8 mouse cellular contexts compared by ENCODE assay signal in the genomic region with DNA sequence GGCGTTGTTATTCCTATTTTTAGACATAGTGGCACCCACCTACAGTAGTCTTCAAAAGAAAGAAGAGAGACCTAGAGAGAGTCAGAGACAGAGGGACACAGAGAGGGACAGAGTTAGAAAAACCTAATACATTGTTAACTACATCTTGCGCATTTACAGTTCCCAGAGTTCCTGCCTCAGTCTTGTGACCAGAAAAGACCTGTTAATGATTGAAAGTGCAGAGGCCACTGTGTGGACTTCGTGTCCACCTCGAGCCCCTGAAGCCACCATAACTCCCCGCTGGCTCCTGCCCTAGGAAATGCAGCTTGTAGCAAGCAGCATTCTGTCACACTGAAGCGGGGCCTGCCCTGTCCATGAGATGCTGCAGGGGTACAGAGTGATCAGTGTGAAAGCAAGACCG. TPM values are rescaled to one million over a fixed set of nuclear protein-coding genes. Genes with fewer than 3 reads are reported as not detected.
A peak's percentile ranks its signal among the peaks of the same experiment; 100 is the strongest.
DNase-seq lines count a peak whose midpoint lies in the region; ATAC-seq and TF ChIP-seq lines count a peak whose summit lies in the region.

No protein-coding gene starts in this region.

- TF ChIP-seq POLR2A in heart, adult 2 months (IDR thresholded peaks at IDR 0.05; ENCODE audit: insufficient read depth, low read depth, low read length), result no peak
- TF ChIP-seq POLR2A in MEL (IDR thresholded peaks at IDR 0.05; ENCODE audit: control insufficient read depth in 1 of 2, insufficient read depth in 1 of 2, low read depth in 1 of 2, low read length in 2 of 2, poor library complexity in 1 of 2), result no peak

- no peaks in the 10 kb centered on the region for H3K36me3 ChIP-seq in heart, adult 2 months (ENCODE audit: control insufficient read depth, insufficient read depth, low read length)
- H3K36me3 ChIP-seq in MEL (ENCODE audit: control insufficient read depth in 1 of 2, insufficient read depth in 2 of 2, low read length in 2 of 2), result peaks cover 0 to 15% of the 10 kb centered on the region in 2 experiments; a peak in 2 of 4 replicates
- H3K36me3 ChIP-seq in hindbrain, embryonic 10.5 days, result peaks cover 18% of the 10 kb centered on the region
- H3K36me3 ChIP-seq in limb, embryonic 13.5 days, result peaks cover 19% of the 10 kb centered on the region
- H3K36me3 ChIP-seq in stomach, embryonic 14.5 days (ENCODE audit: control insufficient read depth, insufficient read depth, low read length), result peaks cover 7% of the 10 kb centered on the region

- no peak for TF ChIP-seq CTCF in heart, adult 2 months (IDR thresholded peaks at IDR 0.05)
- TF ChIP-seq CTCF in MEL (IDR thresholded peaks at IDR 0.05 in 2 of 3, conservative IDR thresholded peaks at IDR 0.05 in 1 of 3; ENCODE audit: control insufficient read depth in 1 of 3, insufficient read depth in 1 of 3, low read depth in 2 of 3, low read length in 3 of 3, poor library complexity in 1 of 3, severe bottlenecking in 1 of 3), result no peak

- peak overlapping the region; percentile 91 for H3K27ac ChIP-seq in heart, adult 2 months
- peak overlapping the region; percentile 63 for H3K27ac ChIP-seq in MEL (ENCODE audit: control insufficient read depth, low read depth, low read length)
- H3K27ac ChIP-seq in hindbrain, embryonic 10.5 days, result peak overlapping the region; percentile 98
- H3K27ac ChIP-seq in limb, embryonic 13.5 days, result peak overlapping the region; percentile 96; the same call in 1 of the 2 replicates
- H3K27ac ChIP-seq in stomach, embryonic 14.5 days (ENCODE audit: low read length), result peak overlapping the region; percentile 97

- TF ChIP-seq EP300 in heart, adult 2 months (IDR thresholded peaks at IDR 0.05; ENCODE audit: insufficient read depth, low read depth, low read length), result no peak
- TF ChIP-seq EP300 in MEL (IDR thresholded peaks at IDR 0.05; ENCODE audit: low read depth in 1 of 2, low read length in 2 of 2), result no peak

- TF ChIP-seq RAD21 in MEL (IDR thresholded peaks at IDR 0.05; ENCODE audit: low read depth, low read length), result no peak

- no peak for ATAC-seq in limb, embryonic 13.5 days (ENCODE audit: low FRiP score, low read depth)
- no peak for ATAC-seq in stomach, embryonic 14.5 days (ENCODE audit: insufficient number of reproducible peaks, insufficient read depth, low FRiP score, low read depth)
- ATAC-seq in granulocyte monocyte progenitor cell, adult 5-6 weeks (replicated peaks; ENCODE audit: poor library complexity, severe bottlenecking), result no peak

- intact Hi-C loops in heart, adult 2 months (cut with DNase I), result loop anchor here (2.0 kb wide), 1 partner anchor 495 kb away; a partner anchor contains a TSS

- DNase-seq in heart, adult 2 months, result no peak
- no peak for DNase-seq in heart, adult 18-20 months
- DNase-seq in MEL (ENCODE audit: low read depth, low spot score), result peak; percentile 32
- peak; percentile 10 for DNase-seq in hindbrain, embryonic 10.5 days (ENCODE audit: low spot score)
- no peak for DNase-seq in ovary, adult 18-20 months (ENCODE audit: low spot score)

- H3K4me3 ChIP-seq in heart, adult 2 months, result peak overlapping the region; percentile 97
- peak overlapping the region; percentile 82 to 91 for H3K4me3 ChIP-seq in MEL (ENCODE audit: control insufficient read depth in 1 of 2, insufficient read depth in 1 of 2, low read depth in 2 of 2, low read length in 2 of 2)
- H3K4me3 ChIP-seq in hindbrain, embryonic 10.5 days, result peak overlapping the region; percentile 94
- peak overlapping the region; percentile 84 for H3K4me3 ChIP-seq in limb, embryonic 13.5 days
- H3K4me3 ChIP-seq in stomach, embryonic 14.5 days (ENCODE audit: low read depth, low read length), result peak overlapping the region; percentile 87

- H3K9ac ChIP-seq in heart, adult 2 months (ENCODE audit: low read depth, low read length), result peak overlapping the region; percentile 57
- peak overlapping the region; percentile 89 for H3K9ac ChIP-seq in MEL (ENCODE audit: control insufficient read depth, low read depth, low read length, poor library complexity, severe bottlenecking)
- H3K9ac ChIP-seq in limb, embryonic 13.5 days, result peak overlapping the region; percentile 88
- H3K9ac ChIP-seq in stomach, embryonic 14.5 days (replicated peaks; ENCODE audit: low read depth, low read length), result peak overlapping the region; percentile 39; the same call in 1 of the 2 replicates

- peak overlapping the region; percentile 73 for H3K4me2 ChIP-seq in limb, embryonic 13.5 days (replicated peaks)
- H3K4me2 ChIP-seq in stomach, embryonic 14.5 days (replicated peaks; ENCODE audit: low read depth, low read length), result peak overlapping the region; percentile 68

- WGBS in heart, adult 2 months, result 47% methylated on average over 7 of the region's 7 CpGs
- WGBS in hindbrain, embryonic 10.5 days, result 38% methylated on average over 7 of the region's 7 CpGs
- 36% methylated on average over 7 of the region's 7 CpGs for WGBS in limb, embryonic 13.5 days
- WGBS in stomach, embryonic 14.5 days, result 36% methylated on average over 7 of the region's 7 CpGs

- H3K4me1 ChIP-seq in heart, adult 2 months (ENCODE audit: control insufficient read depth, insufficient read depth, low read length), result peaks cover 1% of the 10 kb centered on the region; the same call in 1 of the 2 replicates
- H3K4me1 ChIP-seq in MEL (ENCODE audit: control insufficient read depth in 1 of 2, insufficient read depth in 2 of 2, low read length in 2 of 2), result peaks cover 0 to 6% of the 10 kb centered on the region in 2 experiments; a peak in 3 of 4 replicates
- peaks cover 11% of the 10 kb centered on the region for H3K4me1 ChIP-seq in hindbrain, embryonic 10.5 days (replicated peaks)
- peaks cover 11% of the 10 kb centered on the region for H3K4me1 ChIP-seq in limb, embryonic 13.5 days
- H3K4me1 ChIP-seq in stomach, embryonic 14.5 days (ENCODE audit: control insufficient read depth, insufficient read depth, low read length), result 0 out of 2 replicates have a peak, but pooled peaks cover 3% of the 10 kb centered on the region

- no peaks in the 10 kb centered on the region for H3K79me2 ChIP-seq in heart, adult 2 months (replicated peaks; ENCODE audit: control insufficient read depth, insufficient read depth, low read length)
- H3K79me2 ChIP-seq in MEL (ENCODE audit: control insufficient read depth, insufficient read depth, low read length, poor library complexity), result peaks cover 7% of the 10 kb centered on the region

- H3K9me3 ChIP-seq in MEL (replicated peaks; ENCODE audit: insufficient read depth, low read length), result no peaks in the 10 kb centered on the region
- no peaks in the 10 kb centered on the region for H3K9me3 ChIP-seq in hindbrain, embryonic 10.5 days
- H3K9me3 ChIP-seq in limb, embryonic 13.5 days, result no peaks in the 10 kb centered on the region
- no peaks in the 10 kb centered on the region for H3K9me3 ChIP-seq in stomach, embryonic 14.5 days (ENCODE audit: control insufficient read depth, low read depth, low read length)

- no peaks in the 10 kb centered on the region for H3K27me3 ChIP-seq in heart, adult 2 months (ENCODE audit: control insufficient read depth, insufficient read depth, low read length)
- H3K27me3 ChIP-seq in MEL (ENCODE audit: control insufficient read depth in 1 of 2, insufficient read depth in 2 of 2, low read length in 2 of 2), result no peaks in the 10 kb centered on the region
- H3K27me3 ChIP-seq in hindbrain, embryonic 10.5 days (ENCODE audit: insufficient read depth, poor library complexity, severe bottlenecking), result no peaks in the 10 kb centered on the region
- H3K27me3 ChIP-seq in limb, embryonic 13.5 days, result no peaks in the 10 kb centered on the region
- no peaks in the 10 kb centered on the region for H3K27me3 ChIP-seq in stomach, embryonic 14.5 days (ENCODE audit: control insufficient read depth, insufficient read depth, low read length)

TF ChIP-seq in MEL, 35 proteins besides CTCF, POLR2A, EP300 and RAD21 (continues in another document):
- TF ChIP-seq MXI1 (IDR thresholded peaks at IDR 0.05; ENCODE audit: low read depth, low read length), result no peak
- TF ChIP-seq MYC (IDR thresholded peaks at IDR 0.05; ENCODE audit: low read depth, low read length), result no peak
- no peak for TF ChIP-seq MAX (IDR thresholded peaks at IDR 0.05; ENCODE audit: low read length)
- TF ChIP-seq USF1 (IDR thresholded peaks at IDR 0.05; ENCODE audit: low read depth, low read length), result no peak
- no peak for TF ChIP-seq RCOR1 (IDR thresholded peaks at IDR 0.05; ENCODE audit: low read depth, low read length)
- TF ChIP-seq GATA1 (IDR thresholded peaks at IDR 0.05; ENCODE audit: low read depth, low read length), result no peak
- no peak for TF ChIP-seq E2F4 (IDR thresholded peaks at IDR 0.05; ENCODE audit: borderline replicate concordance, low read depth, low read length)
- no peak for TF ChIP-seq TAL1 (IDR thresholded peaks at IDR 0.05; ENCODE audit: low read length)
- no peak for TF ChIP-seq UBTF (IDR thresholded peaks at IDR 0.05; ENCODE audit: borderline replicate concordance, insufficient read depth, low read depth, low read length)

RNA-seq across cellular contexts. Expression of a gene that starts 0.7 kb away (rescaled TPM):
- total RNA-seq in heart, adult 2 months (2021), result 1 to 10 TPM; 5.6 to 6.8 TPM
- 6.5 and 8.2 TPM in 2 replicates for polyA plus RNA-seq in heart, adult 2 months (2012; rRNA removed)
- total RNA-seq in heart, adult 18-20 months (2021), result 1 to 10 TPM; 3.5 to 3.7 TPM
- 12.1 and 13.2 TPM in 2 replicates for total RNA-seq in MEL (2012; rRNA removed)
- polyA plus RNA-seq in MEL (2012; ENCODE audit: insufficient read depth in 1 of 2, insufficient read length in 2 of 2, low read depth in 1 of 2, low replicate concordance in 2 of 2, missing spikeins in 1 of 2), result 1 to 10 TPM in 1 of 2 experiments, not detected in 1; 6.7 TPM
- 19.2 and 20.2 TPM in 2 replicates for polyA plus RNA-seq in hindbrain, embryonic 10.5 days (2016; fragmentation: Nextera tagmentation; extraction: Ambion mirVana)
- polyA plus RNA-seq in limb, embryonic 13.5 days (2015; fragmentation: Nextera tagmentation; extraction: Ambion mirVana), result 15.9 and 21.8 TPM in 2 replicates
- 15.3 and 16.0 TPM in 2 replicates for polyA plus RNA-seq in stomach, embryonic 14.5 days (2014; fragmentation: Nextera tagmentation; extraction: Ambion mirVana)
- total RNA-seq in granulocyte monocyte progenitor cell, adult 5-6 weeks (2014; fragmentation: Nextera tagmentation), result 2.3 and 7.3 TPM in 2 replicates
- 4.0 and 4.5 TPM in 2 replicates for total RNA-seq in granulocyte monocyte progenitor cell, adult 5-6 weeks (2017)

RNA-seq across cellular contexts. Expression of a gene that starts 1.1 kb away (rescaled TPM):
- 10 to 100 TPM; 16.8 to 19.5 TPM for total RNA-seq in heart, adult 2 months (2021)
- polyA plus RNA-seq in heart, adult 2 months (2012; rRNA removed), result 5.8 and 9.5 TPM in 2 replicates
- total RNA-seq in heart, adult 18-20 months (2021), result 10 to 100 TPM; 19.7 to 20.8 TPM
- 10.7 and 12.2 TPM in 2 replicates for total RNA-seq in MEL (2012; rRNA removed)
- polyA plus RNA-seq in MEL (2012; ENCODE audit: insufficient read depth in 1 of 2, insufficient read length in 2 of 2, low read depth in 1 of 2, low replicate concordance in 2 of 2, missing spikeins in 1 of 2), result 10 to 100 TPM in 1 of 2 experiments, not detected in 1; 21.6 TPM
- polyA plus RNA-seq in hindbrain, embryonic 10.5 days (2016; fragmentation: Nextera tagmentation; extraction: Ambion mirVana), result 14.9 and 20.9 TPM in 2 replicates
- 22.1 and 22.7 TPM in 2 replicates for polyA plus RNA-seq in limb, embryonic 13.5 days (2015; fragmentation: Nextera tagmentation; extraction: Ambion mirVana)
- polyA plus RNA-seq in stomach, embryonic 14.5 days (2014; fragmentation: Nextera tagmentation; extraction: Ambion mirVana), result 15.4 and 20.1 TPM in 2 replicates
- 6.2 and 10.6 TPM in 2 replicates for total RNA-seq in granulocyte monocyte progenitor cell, adult 5-6 weeks (2014; fragmentation: Nextera tagmentation)
- total RNA-seq in granulocyte monocyte progenitor cell, adult 5-6 weeks (2017), result 4.1 TPM in 2 replicates

Comparison
In these comparisons a context has a peak if more than half of its experiments do, and no peak if none do; other contexts are left out.
1. DNase-seq: peak in MEL (single experiment) and hindbrain, embryonic 10.5 days (single experiment); none in heart, adult 2 months (0 of 2), heart, adult 18-20 months (0 of 2) and ovary, adult 18-20 months (single experiment).
2. H3K9ac ChIP-seq: peak in every context shown above with its lines; median percentile 89 in MEL; 88 in limb, embryonic 13.5 days; 57 in heart, adult 2 months; 39 in stomach, embryonic 14.5 days.
3. Peak in every context shown above with its lines, with median percentiles within 50 percentile points of each other: H3K27ac ChIP-seq and H3K4me3 ChIP-seq.